Mouse (Mus musculus): ENCODE measurements around the gene Bag5. TPM values are rescaled to one million over a fixed set of nuclear protein-coding genes. Genes with fewer than 3 reads are reported as not detected.
"Not testable (repeated sequence)": the region's sequence is repeated elsewhere in the genome, so short reads cannot be mapped to it uniquely, and the experiment has no call there.

Gene Bag5
- polyA plus RNA-seq, 1 experiment from 2014 or later = 68.1 TPM

DNA sequence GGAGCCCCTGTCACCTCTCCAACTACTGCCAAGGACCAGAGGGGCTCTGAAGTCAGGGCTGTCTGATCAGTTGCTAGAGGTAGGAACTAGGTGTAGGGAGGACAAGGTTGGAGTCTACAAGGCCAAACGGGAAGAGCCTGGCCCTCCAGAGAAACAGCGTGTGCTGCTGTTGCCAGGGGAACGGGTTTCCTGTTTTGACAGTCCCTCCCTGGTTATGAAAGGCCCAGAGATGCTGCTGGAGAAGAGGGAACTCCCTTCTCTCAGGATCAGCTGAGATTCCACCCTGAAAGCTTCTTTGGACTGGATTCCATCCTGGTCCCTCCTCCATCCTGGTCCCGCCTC, 13.0 kb upstream of the Bag5 start:
- Histone ChIP-seq H3K4me3 (ENCODE audit: low read depth, low read length) (no peak overlapping the region), H3K36me3 (ENCODE audit: control insufficient read depth, insufficient read depth, low read length) (peaks cover 7% of the 10 kb centered on the region), H3K9me3 (ENCODE audit: control insufficient read depth, low read length) (no peaks in the 10 kb centered on the region), H3K27me3 (ENCODE audit: control insufficient read depth, insufficient read depth, low read length) (no peaks in the 10 kb centered on the region), H3K27ac (ENCODE audit: low read depth, low read length) (no peak overlapping the region), H3K9ac (replicated peaks; ENCODE audit: low read depth, low read length) (no peak overlapping the region), H3K4me2 (ENCODE audit: low read depth, low read length) (no peak overlapping the region), H3K4me1 (ENCODE audit: control insufficient read depth, insufficient read depth, low read length) (no peaks in the 10 kb centered on the region)
- 81% methylated on average over 4 of the region's 4 CpGs for WGBS
- ATAC-seq (ENCODE audit: low read depth) = no peak

GRCm38 (mm10) chr12:111725338-111726121, 12.5 kb upstream of the Bag5 start:
- 75% methylated on average over 12 of the region's 12 CpGs for WGBS
- ATAC-seq (ENCODE audit: low read depth) = no peak
- peaks cover 7% of the 10 kb centered on the region for H3K36me3 ChIP-seq (ENCODE audit: control insufficient read depth, insufficient read depth, low read length)

DNA sequence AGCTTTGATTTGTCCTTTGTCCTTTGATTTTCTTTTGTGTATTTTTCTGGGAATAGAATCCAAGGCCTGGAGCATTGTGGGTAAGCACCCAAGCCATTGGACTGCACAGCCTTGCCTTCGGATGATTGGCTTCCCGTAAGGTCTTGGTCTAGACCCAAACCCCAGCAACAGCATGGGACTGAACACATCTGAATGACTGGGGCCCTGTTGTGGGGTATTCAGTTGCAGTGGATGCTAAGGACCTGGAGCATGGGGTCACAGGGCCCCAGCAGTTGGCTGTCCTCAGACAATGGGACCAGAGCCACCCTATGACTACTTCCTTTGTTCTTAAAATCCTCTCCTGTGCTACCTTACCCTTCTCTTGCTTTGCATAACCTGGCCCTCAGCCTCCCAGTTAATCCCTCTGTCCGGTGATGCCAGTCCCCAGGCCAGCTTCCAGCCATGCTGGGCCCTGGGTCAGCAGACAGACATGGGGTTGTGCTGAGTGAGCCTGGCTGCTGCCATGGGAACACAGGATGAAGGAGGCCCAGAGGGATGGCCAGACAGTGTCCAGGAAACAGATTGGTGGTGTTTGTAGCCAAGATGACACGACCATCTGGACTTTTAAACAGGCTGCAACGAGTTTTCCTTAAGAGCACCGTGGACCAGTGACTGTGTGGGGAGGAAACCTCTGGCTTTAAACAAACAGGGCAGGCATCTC, 11.7 kb upstream of the Bag5 start:
- H3K27ac ChIP-seq (ENCODE audit: low read depth, low read length) = peak overlapping the region; percentile 22; the same call in 1 of the 2 replicates
- H3K4me1 ChIP-seq (ENCODE audit: control insufficient read depth, insufficient read depth, low read length) = no peaks in the 10 kb centered on the region
- no peak overlapping the region for H3K4me3 ChIP-seq (ENCODE audit: low read depth, low read length)
- H3K4me2 ChIP-seq (ENCODE audit: low read depth, low read length) = no peak overlapping the region
- WGBS = 52% methylated on average over 6 of the region's 6 CpGs
- H3K27me3 ChIP-seq (ENCODE audit: control insufficient read depth, insufficient read depth, low read length) = no peaks in the 10 kb centered on the region
- H3K36me3 ChIP-seq (ENCODE audit: control insufficient read depth, insufficient read depth, low read length) = peaks cover 7% of the 10 kb centered on the region
- no peak overlapping the region for H3K9ac ChIP-seq (replicated peaks; ENCODE audit: low read depth, low read length)
- no peaks in the 10 kb centered on the region for H3K9me3 ChIP-seq (ENCODE audit: control insufficient read depth, low read length)
- no peak for ATAC-seq (ENCODE audit: low read depth)

More at GRCm38 (mm10) chr12:111725338-111726121, 12.5 kb upstream of the Bag5 start:
- Histone ChIP-seq H3K4me2 (ENCODE audit: low read depth, low read length) (no peak overlapping the region), H3K9me3 (ENCODE audit: control insufficient read depth, low read length) (no peaks in the 10 kb centered on the region), H3K27me3 (ENCODE audit: control insufficient read depth, insufficient read depth, low read length) (no peaks in the 10 kb centered on the region), H3K4me3 (ENCODE audit: low read depth, low read length) (no peak overlapping the region), H3K4me1 (ENCODE audit: control insufficient read depth, insufficient read depth, low read length) (no peaks in the 10 kb centered on the region), H3K9ac (replicated peaks; ENCODE audit: low read depth, low read length) (no peak overlapping the region), H3K27ac (ENCODE audit: low read depth, low read length) (peak overlapping the region; percentile 60)

GRCm38 (mm10) chr12:111722654-111723053, 9.6 kb upstream of the Bag5 start:
- peaks cover 7% of the 10 kb centered on the region for H3K36me3 ChIP-seq (ENCODE audit: control insufficient read depth, insufficient read depth, low read length)
- no peaks in the 10 kb centered on the region for H3K27me3 ChIP-seq (ENCODE audit: control insufficient read depth, insufficient read depth, low read length)
- H3K9me3 ChIP-seq (ENCODE audit: control insufficient read depth, low read length) = no peaks in the 10 kb centered on the region
- no peak overlapping the region for H3K9ac ChIP-seq (replicated peaks; ENCODE audit: low read depth, low read length)
- H3K4me2 ChIP-seq (ENCODE audit: low read depth, low read length) = no peak overlapping the region
- ATAC-seq (ENCODE audit: low read depth) = no peak
- no peaks in the 10 kb centered on the region for H3K4me1 ChIP-seq (ENCODE audit: control insufficient read depth, insufficient read depth, low read length)
- H3K4me3 ChIP-seq (ENCODE audit: low read depth, low read length) = no peak overlapping the region
- WGBS = 77% methylated on average over 9 of the region's 9 CpGs
- H3K27ac ChIP-seq (ENCODE audit: low read depth, low read length) = no peak overlapping the region

GRCm38 (mm10) chr12:111720222-111720621, 7.2 kb upstream of the Bag5 start:
- H3K4me2 ChIP-seq (ENCODE audit: low read depth, low read length) = no peak overlapping the region
- no peaks in the 10 kb centered on the region for H3K9me3 ChIP-seq (ENCODE audit: control insufficient read depth, low read length)
- H3K27me3 ChIP-seq (ENCODE audit: control insufficient read depth, insufficient read depth, low read length) = no peaks in the 10 kb centered on the region
- no peak for ATAC-seq (ENCODE audit: low read depth)
- WGBS = 93% methylated on average over 4 of the region's 4 CpGs
- peaks cover 7% of the 10 kb centered on the region for H3K36me3 ChIP-seq (ENCODE audit: control insufficient read depth, insufficient read depth, low read length)
- no peak overlapping the region for H3K27ac ChIP-seq (ENCODE audit: low read depth, low read length)
- H3K4me3 ChIP-seq (ENCODE audit: low read depth, low read length) = no peak overlapping the region
- H3K9ac ChIP-seq (replicated peaks; ENCODE audit: low read depth, low read length) = no peak overlapping the region
- no peaks in the 10 kb centered on the region for H3K4me1 ChIP-seq (ENCODE audit: control insufficient read depth, insufficient read depth, low read length)

GRCm38 (mm10) chr12:111718656-111719055, 5.6 kb upstream of the Bag5 start:
- H3K4me3 ChIP-seq (ENCODE audit: low read depth, low read length) = no peak overlapping the region
- peaks cover 5% of the 10 kb centered on the region; the same call in 1 of the 2 replicates for H3K4me1 ChIP-seq (ENCODE audit: control insufficient read depth, insufficient read depth, low read length)
- H3K36me3 ChIP-seq (ENCODE audit: control insufficient read depth, insufficient read depth, low read length) = no peaks in the 10 kb centered on the region
- H3K9ac ChIP-seq (replicated peaks; ENCODE audit: low read depth, low read length) = 0 out of 2 replicates have a peak overlapping the region, but pooled peaks have one; percentile 1
- no peak overlapping the region for H3K4me2 ChIP-seq (ENCODE audit: low read depth, low read length)
- H3K9me3 ChIP-seq (ENCODE audit: control insufficient read depth, low read length) = no peaks in the 10 kb centered on the region
- 40% methylated on average over 8 of the region's 8 CpGs for WGBS
- no peaks in the 10 kb centered on the region for H3K27me3 ChIP-seq (ENCODE audit: control insufficient read depth, insufficient read depth, low read length)
- no peak for ATAC-seq (ENCODE audit: low read depth)
- H3K27ac ChIP-seq (ENCODE audit: low read depth, low read length) = peak overlapping the region; percentile 55

- WGBS = 94% methylated on average over 7 of the region's 7 CpGs
- H3K9ac ChIP-seq (replicated peaks; ENCODE audit: low read depth, low read length) = no peak overlapping the region
- H3K4me3 ChIP-seq (ENCODE audit: low read depth, low read length) = no peak overlapping the region
- H3K36me3 ChIP-seq (ENCODE audit: control insufficient read depth, insufficient read depth, low read length) = no peaks in the 10 kb centered on the region
- H3K9me3 ChIP-seq (ENCODE audit: control insufficient read depth, low read length) = no peaks in the 10 kb centered on the region
- H3K27ac ChIP-seq (ENCODE audit: low read depth, low read length) = no peak overlapping the region
- peaks cover 12% of the 10 kb centered on the region; the same call in 1 of the 2 replicates for H3K4me1 ChIP-seq (ENCODE audit: control insufficient read depth, insufficient read depth, low read length)
- ATAC-seq (ENCODE audit: low read depth) = no peak
- no peak overlapping the region for H3K4me2 ChIP-seq (ENCODE audit: low read depth, low read length)
- no peaks in the 10 kb centered on the region for H3K27me3 ChIP-seq (ENCODE audit: control insufficient read depth, insufficient read depth, low read length)
These were observed 3.4 kb upstream of the Bag5 start for GRCm38 (mm10) chr12:111716505-111716904.

DNA sequence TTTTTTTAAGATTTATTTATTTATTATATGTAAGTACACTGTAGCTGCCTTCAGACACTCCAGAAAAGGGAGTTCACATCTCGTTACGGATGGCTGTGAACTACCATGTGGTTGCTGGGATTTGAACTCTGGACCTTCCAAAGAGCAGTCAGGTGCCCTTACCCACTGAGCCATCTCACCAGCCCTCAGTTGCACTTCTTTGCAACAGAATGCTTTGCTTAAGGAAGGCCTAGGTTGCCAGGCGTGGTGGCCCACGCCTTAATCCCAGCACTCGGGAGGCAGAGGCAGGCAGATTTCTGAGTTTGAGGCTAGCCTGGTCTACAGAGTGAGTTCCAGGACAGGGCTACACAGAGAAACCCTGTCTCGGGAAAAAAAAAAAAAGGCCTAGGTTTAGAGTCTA, 823 bp upstream of the Bag5 start:
- Histone ChIP-seq H3K4me3 (ENCODE audit: low read depth, low read length) (peak overlapping the region; percentile 90), H3K4me1 (ENCODE audit: control insufficient read depth, insufficient read depth, low read length) (peaks cover 12% of the 10 kb centered on the region; the same call in 1 of the 2 replicates), H3K36me3 (ENCODE audit: control insufficient read depth, insufficient read depth, low read length) (peaks cover 19% of the 10 kb centered on the region), H3K4me2 (ENCODE audit: low read depth, low read length) (peak overlapping the region; percentile 97)
- 85% methylated on average over 6 of the region's 6 CpGs for WGBS
- ATAC-seq (ENCODE audit: low read depth); H3K9me3 ChIP-seq (ENCODE audit: control insufficient read depth, low read length); H3K27me3 ChIP-seq (ENCODE audit: control insufficient read depth, insufficient read depth, low read length); H3K27ac ChIP-seq (ENCODE audit: low read depth, low read length); H3K9ac ChIP-seq (replicated peaks; ENCODE audit: low read depth, low read length): not testable (repeated sequence)

DNA sequence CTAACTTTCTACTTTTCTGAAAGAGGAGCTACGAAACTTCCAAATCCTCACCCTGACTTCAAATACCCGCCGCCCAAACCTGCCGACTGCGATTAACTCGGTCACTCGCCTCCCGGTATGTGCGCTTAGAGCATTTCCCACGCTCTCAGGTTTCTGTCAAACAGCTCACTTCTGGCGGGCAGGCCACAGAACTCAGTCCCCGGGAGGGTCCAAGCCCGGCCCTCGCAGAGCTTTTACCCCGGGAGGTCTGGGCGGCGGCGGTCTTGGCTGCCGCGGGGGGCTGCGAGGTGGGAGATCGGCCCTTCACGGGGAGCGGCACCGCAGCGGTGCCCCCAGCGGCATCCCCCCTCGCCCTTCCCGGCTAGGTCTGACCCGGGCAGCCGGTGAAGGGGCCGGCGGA, 581 bp downstream of the Bag5 start:
- H3K36me3 ChIP-seq (ENCODE audit: control insufficient read depth, insufficient read depth, low read length) = peaks cover 23% of the 10 kb centered on the region
- under 1% methylated on average over 29 of the region's 33 CpGs for WGBS
- ATAC-seq (ENCODE audit: low read depth) = peak; percentile 19

More for the DNA sequence above, 581 bp downstream of the Bag5 start:
- peak overlapping the region; percentile 90 for H3K4me3 ChIP-seq (ENCODE audit: low read depth, low read length)
- H3K27ac ChIP-seq (ENCODE audit: low read depth, low read length) = peak overlapping the region; percentile 85
- peaks cover 12% of the 10 kb centered on the region; the same call in 1 of the 2 replicates for H3K4me1 ChIP-seq (ENCODE audit: control insufficient read depth, insufficient read depth, low read length)
- H3K27me3 ChIP-seq (ENCODE audit: control insufficient read depth, insufficient read depth, low read length) = no peaks in the 10 kb centered on the region
- H3K9me3 ChIP-seq (ENCODE audit: control insufficient read depth, low read length) = no peaks in the 10 kb centered on the region
- H3K4me2 ChIP-seq (ENCODE audit: low read depth, low read length) = peak overlapping the region; percentile 97
- peak overlapping the region; percentile 92 for H3K9ac ChIP-seq (replicated peaks; ENCODE audit: low read depth, low read length)

Data from neural tube, embryonic 14.5 days (tissue).